Mouse (Mus musculus) intestine, postnatal 0 days (tissue): ENCODE measurements around the gene H2-Q1. TPM values are rescaled to one million over a fixed set of nuclear protein-coding genes. Genes with fewer than 3 reads are reported as not detected.
"Not testable (repeated sequence)": the region's sequence is repeated elsewhere in the genome, so short reads cannot be mapped to it uniquely, and the experiment has no call there.

Experiments used
- ATAC-seq: fragments of 200-750 bp; cut with Nextera tagmentation; 2 replicates; pipeline ENCODE4 v1.8.0; 2017; ENCODE audit warnings: mild to moderate bottlenecking, moderate TSS enrichment, moderate library complexity
- H3K27ac ChIP-seq: fragments of 300-500 bp; sonication (generic); 2 replicates; pipeline ENCODE4 v1.5.1; 2014; ENCODE audit warnings: mild to moderate bottlenecking, low read depth, low read length, moderate library complexity
- H3K27me3 ChIP-seq: fragments of 300-500 bp; sonication (generic); replicated peaks from 2 replicates; pipeline ENCODE4 v1.6.1; 2014; ENCODE audit warnings: low read length, mixed read lengths; ENCODE audit not compliant: control insufficient read depth, insufficient read depth
- H3K36me3 ChIP-seq: fragments of 300-500 bp; sonication (generic); 2 replicates; pipeline ENCODE4 v1.6.1; 2014; ENCODE audit warnings: mild to moderate bottlenecking, moderate library complexity; ENCODE audit not compliant: control insufficient read depth, insufficient read depth
- H3K4me1 ChIP-seq: fragments of 300-500 bp; sonication (generic); replicated peaks from 2 replicates; pipeline ENCODE4 v1.6.1; 2014; ENCODE audit warnings: antibody characterized with exemption, low read length, mixed read lengths; ENCODE audit not compliant: control insufficient read depth, insufficient read depth
- H3K4me2 ChIP-seq: fragments of 300-500 bp; sonication (generic); replicated peaks from 2 replicates; pipeline ENCODE4 v1.6.1; 2014; ENCODE audit warnings: low read depth, mild to moderate bottlenecking, moderate library complexity
- H3K4me3 ChIP-seq: fragments of 300-500 bp; sonication (generic); 2 replicates; pipeline ENCODE4 v1.5.1; 2014; ENCODE audit warnings: low read depth, low read length
- H3K9ac ChIP-seq: fragments of 300-500 bp; sonication (generic); 2 replicates; pipeline ENCODE4 v1.6.1; 2014; ENCODE audit warnings: mild to moderate bottlenecking, low read depth, low read length
- H3K9me3 ChIP-seq: fragments of 300-500 bp; sonication (generic); 2 replicates; pipeline ENCODE4 v1.6.1; 2016; ENCODE audit warnings: mixed run types; ENCODE audit not compliant: control insufficient read depth
- CTCF ChIP-seq: sonication (generic); IDR thresholded peaks from 2 replicates; pipeline ENCODE4 v1.5.1; 2016; ENCODE audit warnings: low read depth, mild to moderate bottlenecking, control low read depth, antibody characterized with exemption, moderate library complexity
- WGBS: fragments of 180-500 bp; shearing (Covaris S2); extraction: QIAGEN DNeasy Blood & Tissue Kit; methylation state at CpG from one replicate; pipeline ENCODE4 v1.1.7; 2014; 5-methylcytosine and 5-hydroxymethylcytosine counted together
- polyA plus RNA-seq: library from polyadenylated mRNA; unstranded; fragments of >200 nt; fragmentation: Nextera tagmentation; extraction: Ambion mirVana; gene quantifications from 2 replicates; pipeline ENCODE4 v1.2.1, GENCODE M21; 2015

The H2-Q1 gene
- polyA plus RNA-seq, 1 experiment from 2014 or later: 60.6 TPM

DNA sequence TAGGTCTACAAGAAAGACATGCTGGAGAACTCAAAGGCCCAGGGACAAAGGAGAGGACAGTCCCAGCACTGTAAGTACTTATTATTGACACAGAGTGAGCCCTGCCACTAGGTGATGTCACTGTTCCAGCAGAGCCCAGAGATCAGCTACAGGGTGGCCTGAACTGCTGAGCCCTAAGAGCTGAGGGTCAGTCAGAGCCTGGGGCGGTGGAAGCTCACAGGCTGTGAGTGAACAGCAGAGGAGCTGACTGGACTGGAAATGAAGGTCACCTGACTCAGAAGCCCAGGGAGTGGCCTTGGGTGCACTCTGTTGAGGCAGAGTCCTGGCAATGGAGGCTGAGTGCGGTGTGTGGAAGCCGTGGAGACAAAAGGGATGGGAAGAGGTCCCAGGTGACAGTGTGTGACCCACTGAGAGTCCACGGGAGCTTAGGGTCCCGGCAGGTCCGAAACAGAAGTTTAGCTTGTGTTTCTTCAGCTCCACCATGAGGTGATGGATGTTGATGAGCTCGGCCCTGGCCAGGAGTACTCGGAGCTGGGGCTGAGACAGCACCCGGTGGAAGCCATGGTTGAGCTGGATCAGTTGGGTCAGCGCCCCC lies 16.4 kb upstream of the H2-Q1 start:
- no peak overlapping the region for H3K4me2 ChIP-seq
- H3K36me3 ChIP-seq: no peaks in the 10 kb centered on the region
- no peak overlapping the region for H3K4me3 ChIP-seq
- no peaks in the 10 kb centered on the region for H3K4me1 ChIP-seq
- 83% methylated on average over 10 of the region's 10 CpGs for WGBS
- H3K27ac ChIP-seq: no peak overlapping the region
- TF ChIP-seq CTCF: peak; percentile 35; the same call in 1 of the 2 replicates
- H3K9ac ChIP-seq: no peak overlapping the region
- no peaks in the 10 kb centered on the region for H3K27me3 ChIP-seq
- peak; percentile 65 for ATAC-seq
- no peaks in the 10 kb centered on the region for H3K9me3 ChIP-seq

GRCm38 (mm10) chr17:35304478-35304877 lies 15.7 kb upstream of the H2-Q1 start:
- no peak overlapping the region for H3K4me2 ChIP-seq
- no peaks in the 10 kb centered on the region for H3K4me1 ChIP-seq
- H3K4me3 ChIP-seq: no peak overlapping the region
- H3K9ac ChIP-seq: no peak overlapping the region
- peak; percentile 42 for ATAC-seq
- TF ChIP-seq CTCF: no peak
- no peaks in the 10 kb centered on the region for H3K27me3 ChIP-seq
- no peaks in the 10 kb centered on the region for H3K9me3 ChIP-seq
- 38% methylated on average over 6 of the region's 6 CpGs for WGBS
- no peaks in the 10 kb centered on the region for H3K36me3 ChIP-seq
- H3K27ac ChIP-seq: no peak overlapping the region; the same call in 1 of the 2 replicates

DNA sequence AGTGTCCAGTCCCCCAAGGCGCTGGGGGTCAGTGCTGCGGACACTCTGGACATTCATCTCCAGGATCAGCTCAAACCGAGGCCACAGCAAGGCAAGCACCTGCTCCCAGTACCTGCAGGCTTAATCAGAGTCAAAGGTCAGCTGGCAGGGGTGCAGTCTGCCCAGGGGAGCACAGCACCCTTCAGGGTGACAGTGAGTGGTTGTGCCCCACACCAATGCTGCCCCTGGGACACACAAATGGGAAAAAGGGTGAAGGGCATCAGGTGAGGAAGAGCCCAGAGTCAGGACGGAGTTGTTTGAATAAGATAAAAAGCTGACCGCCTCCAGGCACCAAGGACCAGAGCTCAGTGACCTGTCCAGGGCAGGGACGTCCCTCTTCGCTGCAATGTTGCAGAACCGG lies 15.3 kb upstream of the H2-Q1 start:
- H3K27me3 ChIP-seq, ATAC-seq, H3K36me3 ChIP-seq, H3K4me1 ChIP-seq, H3K4me2 ChIP-seq, H3K27ac ChIP-seq, H3K4me3 ChIP-seq, H3K9ac ChIP-seq, H3K9me3 ChIP-seq: not testable (repeated sequence)
- WGBS: 72% methylated on average over 7 of the region's 8 CpGs

DNA sequence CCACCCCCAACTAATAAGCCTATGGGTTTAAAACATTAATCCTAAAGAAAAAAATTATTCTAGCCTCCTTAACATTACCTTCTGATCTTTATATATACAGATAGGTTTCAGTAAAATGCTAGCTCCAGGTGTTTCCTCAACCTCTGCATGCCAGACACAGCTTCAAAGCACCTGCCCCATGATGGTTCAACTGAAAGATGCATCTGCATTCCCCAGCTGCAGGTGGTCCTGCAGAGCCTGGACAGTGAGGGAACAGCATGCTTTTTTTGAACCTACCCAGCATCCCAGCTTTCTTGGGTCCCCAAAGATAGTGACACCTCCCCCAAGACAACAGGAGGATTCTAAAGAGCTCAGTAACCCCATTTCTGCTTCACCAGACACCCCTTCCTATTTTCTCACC lies 1.5 kb upstream of the H2-Q1 start:
- no peaks in the 10 kb centered on the region for H3K4me1 ChIP-seq
- H3K4me3 ChIP-seq: no peak overlapping the region
- no peak for TF ChIP-seq CTCF
- H3K9ac ChIP-seq: no peak overlapping the region
- no peak overlapping the region for H3K27ac ChIP-seq
- no peak overlapping the region for H3K4me2 ChIP-seq
- ATAC-seq: no peak
- H3K9me3 ChIP-seq: no peaks in the 10 kb centered on the region
- H3K36me3 ChIP-seq: no peaks in the 10 kb centered on the region
- no peaks in the 10 kb centered on the region for H3K27me3 ChIP-seq

DNA sequence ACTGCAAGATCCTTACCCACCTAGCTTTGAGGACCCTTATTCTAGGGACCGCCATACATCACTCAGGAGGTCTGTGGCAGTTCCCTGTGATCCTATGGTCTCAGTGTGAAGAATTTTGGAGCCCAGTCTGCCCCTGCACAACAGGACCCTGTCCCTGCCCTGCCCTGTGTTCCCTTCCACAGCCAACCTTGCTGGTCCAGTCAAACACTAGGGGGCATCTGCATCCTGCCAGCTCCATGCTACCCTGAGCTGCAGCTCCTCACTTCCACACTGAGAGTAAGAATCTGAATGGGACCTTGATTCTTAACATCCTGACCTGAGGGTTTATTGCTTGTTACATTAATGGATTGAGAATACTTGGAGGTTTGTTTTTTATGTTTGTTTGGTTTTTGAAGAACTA lies 4.9 kb downstream of the H2-Q1 start:
- H3K27me3 ChIP-seq, H3K9ac ChIP-seq, ATAC-seq, H3K4me2 ChIP-seq, H3K36me3 ChIP-seq, H3K4me1 ChIP-seq, H3K27ac ChIP-seq, H3K9me3 ChIP-seq, H3K4me3 ChIP-seq: not testable (repeated sequence)
- WGBS: 78% methylated on average over 1 of the region's 1 CpGs
- TF ChIP-seq CTCF: peak; percentile 67

GRCm38 (mm10) chr17:35326000-35326399 lies 5.8 kb downstream of the H2-Q1 start:
- H3K9me3 ChIP-seq, H3K4me1 ChIP-seq, H3K27me3 ChIP-seq, H3K36me3 ChIP-seq, H3K27ac ChIP-seq, H3K4me2 ChIP-seq, H3K9ac ChIP-seq, H3K4me3 ChIP-seq: not testable (repeated sequence)
- ATAC-seq: peak; percentile 61

- not testable (repeated sequence) for H3K9ac ChIP-seq, H3K27ac ChIP-seq, H3K4me1 ChIP-seq, H3K9me3 ChIP-seq, H3K4me2 ChIP-seq, ATAC-seq, H3K4me3 ChIP-seq, H3K27me3 ChIP-seq, H3K36me3 ChIP-seq
- 59% methylated on average over 2 of the region's 3 CpGs for WGBS
- peak; percentile 67 for TF ChIP-seq CTCF
Measured at GRCm38 (mm10) chr17:35329714-35330113, 9.5 kb downstream of the H2-Q1 start.

- H3K9me3 ChIP-seq, H3K4me2 ChIP-seq, H3K27me3 ChIP-seq, H3K27ac ChIP-seq, H3K4me1 ChIP-seq, ATAC-seq, H3K36me3 ChIP-seq, H3K9ac ChIP-seq, H3K4me3 ChIP-seq: not testable (repeated sequence)
- WGBS: 60% methylated on average over 6 of the region's 6 CpGs
Measured at GRCm38 (mm10) chr17:35331546-35331945, 11.3 kb downstream of the H2-Q1 start.
